Mouse (Mus musculus) adrenal gland, adult 8-10 months (tissue): Measurements from ENCODE around the gene Gm20388. TPM values are rescaled to one million over a fixed set of nuclear protein-coding genes. Genes with fewer than 3 reads are reported as not detected.
A peak's percentile ranks its signal among the peaks of the same experiment; 100 is the strongest.
"Not testable (repeated sequence)": the region's sequence is repeated elsewhere in the genome, so short reads cannot be mapped to it uniquely, and the experiment has no call there.

Experiments
- DNase-seq: peaks from one replicate; pipeline ENCODE4 v3.0.0; 2022
- total RNA-seq, 4 experiments: library from RNA; stranded (reverse); gene quantifications; 2 replicates each; pipeline ENCODE4 v1.2.4; 2022

Gene Gm20388
- total RNA-seq, 4 experiments from 2014 or later, result 1.7 to 16.9 (median 5.8) TPM

- no peak for DNase-seq
These were observed 3540.1 kb downstream of the Gm20388 start for GRCm38 (mm10) chr8:123450783-123451182.

GRCm38 (mm10) chr8:123451747-123452146, 3541.1 kb downstream of the Gm20388 start:
- DNase-seq, result not testable (repeated sequence)

GRCm38 (mm10) chr8:123452149-123452548, 3541.5 kb downstream of the Gm20388 start:
- no peak for DNase-seq

GRCm38 (mm10) chr8:123453291-123453690, 3542.7 kb downstream of the Gm20388 start:
- no peak for DNase-seq

- no peak for DNase-seq
These were observed 3543.3 kb downstream of the Gm20388 start for GRCm38 (mm10) chr8:123453951-123454350.

- DNase-seq, result no peak
These were observed 3543.9 kb downstream of the Gm20388 start for GRCm38 (mm10) chr8:123454559-123454958.

- DNase-seq, result no peak
These were observed 3553.0 kb downstream of the Gm20388 start for GRCm38 (mm10) chr8:123463651-123464050.

GRCm38 (mm10) chr8:123467476-123467875, 3556.8 kb downstream of the Gm20388 start:
- DNase-seq, result no peak

- not testable (repeated sequence) for DNase-seq
These were observed 3562.3 kb downstream of the Gm20388 start for GRCm38 (mm10) chr8:123472991-123473390.

- not testable (repeated sequence) for DNase-seq
These were observed 3563.9 kb downstream of the Gm20388 start for GRCm38 (mm10) chr8:123474549-123474948.

GRCm38 (mm10) chr8:123476911-123477736, 3566.5 kb downstream of the Gm20388 start:
- DNase-seq, result no peak

- peak; percentile 90 for DNase-seq
These were observed 3567.2 kb downstream of the Gm20388 start, which contains the start of gene Afg3l1 for GRCm38 (mm10) chr8:123477737-123478258. Afg3l1 (plus strand) TSS chr8:123477903.

- no peak for DNase-seq
These were observed 3568.0 kb downstream of the Gm20388 start for GRCm38 (mm10) chr8:123478456-123479218.

- DNase-seq, result no peak
These were observed 3572.0 kb downstream of the Gm20388 start for GRCm38 (mm10) chr8:123482627-123483026.

- no peak for DNase-seq
These were observed 3580.8 kb downstream of the Gm20388 start for GRCm38 (mm10) chr8:123491280-123492075.

- no peak for DNase-seq
These were observed 3582.3 kb downstream of the Gm20388 start for GRCm38 (mm10) chr8:123492898-123493297.

- DNase-seq, result no peak
These were observed 3587.1 kb downstream of the Gm20388 start for GRCm38 (mm10) chr8:123497699-123498098.

- no peak for DNase-seq
These were observed 3588.3 kb downstream of the Gm20388 start for GRCm38 (mm10) chr8:123498963-123499362.

GRCm38 (mm10) chr8:123499556-123499955, 3588.9 kb downstream of the Gm20388 start:
- DNase-seq, result no peak

GRCm38 (mm10) chr8:123502192-123502591, 3591.6 kb downstream of the Gm20388 start:
- no peak for DNase-seq

GRCm38 (mm10) chr8:123503801-123504467, 3593.3 kb downstream of the Gm20388 start:
- DNase-seq, result no peak
